ENCODE assay signal across 9 mouse cellular contexts in genomic region chr19:36111054-36111895, GRCm38 (mm10). TPM values are rescaled to one million over a fixed set of nuclear protein-coding genes. Genes with fewer than 3 reads are reported as not detected.
DNase-seq lines count a peak whose midpoint lies in the region; ATAC-seq and TF ChIP-seq lines count a peak whose summit lies in the region.
"Had no signal": no experiment of that assay in that cellular context is flagged by ENCODE, and none has a peak within 500 bp of the region (broad histone marks: within the 10 kb centered on the region; RNA-seq: fewer than 3 reads in every experiment).

No protein-coding gene starts in this region.

- WGBS in kidney, embryonic 14.5 days, result 31% methylated on average over 7 of the region's 7 CpGs
- 29% methylated on average over 7 of the region's 7 CpGs for WGBS in hindbrain, postnatal 0 days
- WGBS in neural tube, embryonic 15.5 days, result 20% methylated on average over 7 of the region's 7 CpGs

- H3K9me3 ChIP-seq in kidney, embryonic 14.5 days (ENCODE audit: control insufficient read depth, low read length), result no peaks in the 10 kb centered on the region
- H3K9me3 ChIP-seq in hindbrain, postnatal 0 days (ENCODE audit: low read length), result no peaks in the 10 kb centered on the region
- H3K9me3 ChIP-seq in neural tube, embryonic 15.5 days (replicated peaks), result no peaks in the 10 kb centered on the region
- H3K9me3 ChIP-seq: lung, embryonic 15.5 days had no signal

- DNase-seq in kidney, adult 11 months, result no peak
- DNase-seq in ES-CJ7 (ENCODE audit: low read depth, low spot score), result peak; percentile 43
- peak; percentile 72 for DNase-seq in embryo, embryonic 11 days
- DNase-seq in hindbrain, postnatal 0 days (ENCODE audit: low spot score), result peak; percentile 80
- no peak for DNase-seq in urinary bladder, postnatal 10 days (ENCODE audit: low spot score)
- DNase-seq in adrenal gland, postnatal 36 days, result no peak

- H3K27me3 ChIP-seq in kidney, embryonic 14.5 days (ENCODE audit: control insufficient read depth, insufficient read depth, low read length), result no peaks in the 10 kb centered on the region
- no peaks in the 10 kb centered on the region for H3K27me3 ChIP-seq in hindbrain, postnatal 0 days (ENCODE audit: insufficient read depth, low read length)
- no peaks in the 10 kb centered on the region for H3K27me3 ChIP-seq in neural tube, embryonic 15.5 days (replicated peaks)

- H3K9ac ChIP-seq in kidney, embryonic 14.5 days (ENCODE audit: low read depth, low read length), result no peak overlapping the region
- H3K9ac ChIP-seq in hindbrain, postnatal 0 days (replicated peaks; ENCODE audit: low read length), result no peak overlapping the region
- 0 out of 2 replicates have a peak overlapping the region, but pooled peaks have one; percentile 18 for H3K9ac ChIP-seq in neural tube, embryonic 15.5 days (replicated peaks)
- H3K9ac ChIP-seq: lung, embryonic 15.5 days had no signal

- no peak overlapping the region for H3K27ac ChIP-seq in kidney, embryonic 14.5 days (ENCODE audit: low read depth, low read length)
- H3K27ac ChIP-seq in hindbrain, postnatal 0 days, result no peak overlapping the region
- no peak overlapping the region for H3K27ac ChIP-seq in neural tube, embryonic 15.5 days (replicated peaks)
- H3K27ac ChIP-seq: lung, embryonic 15.5 days had no signal

- H3K4me3 ChIP-seq in kidney, embryonic 14.5 days (ENCODE audit: low read length), result no peak overlapping the region
- peak overlapping the region; percentile 18; the same call in 1 of the 2 replicates for H3K4me3 ChIP-seq in hindbrain, postnatal 0 days (ENCODE audit: low read length)
- H3K4me3 ChIP-seq in neural tube, embryonic 15.5 days (replicated peaks), result peak overlapping the region; percentile 33
- H3K4me3 ChIP-seq: lung, embryonic 15.5 days had no signal

- no peaks in the 10 kb centered on the region for H3K4me1 ChIP-seq in kidney, embryonic 14.5 days (ENCODE audit: control insufficient read depth, insufficient read depth, low read length)
- H3K4me1 ChIP-seq in hindbrain, postnatal 0 days (ENCODE audit: insufficient read depth, low read length), result no peaks in the 10 kb centered on the region
- peaks cover 12% of the 10 kb centered on the region for H3K4me1 ChIP-seq in neural tube, embryonic 15.5 days

- H3K36me3 ChIP-seq in kidney, embryonic 14.5 days (ENCODE audit: control insufficient read depth, insufficient read depth, low read length), result no peaks in the 10 kb centered on the region
- no peaks in the 10 kb centered on the region for H3K36me3 ChIP-seq in hindbrain, postnatal 0 days (ENCODE audit: insufficient read depth, low read length)
- no peaks in the 10 kb centered on the region for H3K36me3 ChIP-seq in neural tube, embryonic 15.5 days
- H3K36me3 ChIP-seq: lung, embryonic 15.5 days had no signal

- H3K4me2 ChIP-seq in kidney, embryonic 14.5 days (replicated peaks; ENCODE audit: low read depth, low read length), result no peak overlapping the region
- H3K4me2 ChIP-seq in hindbrain, postnatal 0 days (ENCODE audit: low read depth, low read length), result peak overlapping the region; percentile 48
- peak overlapping the region; percentile 59 for H3K4me2 ChIP-seq in neural tube, embryonic 15.5 days
- H3K4me2 ChIP-seq: lung, embryonic 15.5 days had no signal

- peak; percentile 78 for ATAC-seq in kidney, embryonic 14.5 days (ENCODE audit: low FRiP score, low TSS enrichment)
- 0 out of 2 replicates have a peak, but pooled peaks have one; percentile 36 for ATAC-seq in hindbrain, postnatal 0 days
- peak; percentile 60 for ATAC-seq in neural tube, embryonic 15.5 days (ENCODE audit: low FRiP score)

- peak; percentile 70 for TF ChIP-seq CTCF in hindbrain, postnatal 0 days (IDR thresholded peaks at IDR 0.05; ENCODE audit: low read depth)

RNA-seq across cellular contexts. Expression of gene Ankrd1, which starts 8.6 kb away (rescaled TPM):
- 0.17 and 0.23 TPM in 2 replicates for polyA plus RNA-seq in kidney, embryonic 14.5 days (2014; fragmentation: Nextera tagmentation; extraction: Ambion mirVana)
- 0.10 and 0.29 TPM in 2 replicates for total RNA-seq in hindbrain, postnatal 0 days (2014; rRNA removed)
- 0.09 TPM in 1 of 2 replicates, not detected in the other for polyA plus RNA-seq in hindbrain, postnatal 0 days (2015; fragmentation: Nextera tagmentation; extraction: Ambion mirVana)
- polyA plus RNA-seq in neural tube, embryonic 15.5 days (2015; fragmentation: Nextera tagmentation; extraction: Ambion mirVana), result 0.22 and 0.54 TPM in 2 replicates
- total RNA-seq in adrenal gland, postnatal 36 days (2021), result not detected

RNA-seq across cellular contexts. Expression of gene Rpp30, which starts 27.8 kb away (rescaled TPM):
- polyA plus RNA-seq in kidney, embryonic 14.5 days (2014; fragmentation: Nextera tagmentation; extraction: Ambion mirVana), result 89.3 and 104 TPM in 2 replicates
- total RNA-seq in hindbrain, postnatal 0 days (2014; rRNA removed), result 16.8 and 21.3 TPM in 2 replicates
- 72.8 and 77.7 TPM in 2 replicates for polyA plus RNA-seq in hindbrain, postnatal 0 days (2015; fragmentation: Nextera tagmentation; extraction: Ambion mirVana)
- polyA plus RNA-seq in neural tube, embryonic 15.5 days (2015; fragmentation: Nextera tagmentation; extraction: Ambion mirVana), result 66.3 and 67.8 TPM in 2 replicates
- total RNA-seq in adrenal gland, postnatal 36 days (2021), result 10 to 100 TPM; 13.8 to 17.0 TPM

RNA-seq across cellular contexts. Expression of gene Htr7, which starts 54.0 kb away (rescaled TPM):
- 0.20 TPM in 1 of 2 replicates, not detected in the other for polyA plus RNA-seq in kidney, embryonic 14.5 days (2014; fragmentation: Nextera tagmentation; extraction: Ambion mirVana)
- 36.6 and 39.4 TPM in 2 replicates for total RNA-seq in hindbrain, postnatal 0 days (2014; rRNA removed)
- 16.9 and 17.1 TPM in 2 replicates for polyA plus RNA-seq in hindbrain, postnatal 0 days (2015; fragmentation: Nextera tagmentation; extraction: Ambion mirVana)
- polyA plus RNA-seq in neural tube, embryonic 15.5 days (2015; fragmentation: Nextera tagmentation; extraction: Ambion mirVana), result 20.5 and 23.8 TPM in 2 replicates
- total RNA-seq in adrenal gland, postnatal 36 days (2021), result under 1 TPM in 1 of 2 experiments, not detected in 1; 0.20 TPM

Comparison
In these comparisons a context has a peak if more than half of its experiments do, and no peak if none do; other contexts are left out.
1. DNase-seq: peak in ES-CJ7 (single experiment), embryo, embryonic 11 days (single experiment) and hindbrain, postnatal 0 days (single experiment); none in kidney, adult 11 months (single experiment), urinary bladder, postnatal 10 days (single experiment) and adrenal gland, postnatal 36 days (0 of 2).
2. RNA of gene Htr7, which starts 54.0 kb away (polyA plus RNA-seq): 20.5 to 23.8 TPM in neural tube, embryonic 15.5 days and 16.9 to 17.1 TPM in hindbrain, postnatal 0 days; 0.20 TPM in kidney, embryonic 14.5 days; every median in the first group is over 10 times any median in the second.
3. Peak in every context shown above with its lines, with median percentiles within 50 percentile points of each other: ATAC-seq.